Mouse (Mus musculus): ENCODE measurements around the gene Tpst1. TPM values are rescaled to one million over a fixed set of nuclear protein-coding genes. Genes with fewer than 3 reads are reported as not detected.

The Tpst1 gene
- total RNA-seq, 2 experiments from 2014 or later, result 41.7 to 43.8 TPM

DNA sequence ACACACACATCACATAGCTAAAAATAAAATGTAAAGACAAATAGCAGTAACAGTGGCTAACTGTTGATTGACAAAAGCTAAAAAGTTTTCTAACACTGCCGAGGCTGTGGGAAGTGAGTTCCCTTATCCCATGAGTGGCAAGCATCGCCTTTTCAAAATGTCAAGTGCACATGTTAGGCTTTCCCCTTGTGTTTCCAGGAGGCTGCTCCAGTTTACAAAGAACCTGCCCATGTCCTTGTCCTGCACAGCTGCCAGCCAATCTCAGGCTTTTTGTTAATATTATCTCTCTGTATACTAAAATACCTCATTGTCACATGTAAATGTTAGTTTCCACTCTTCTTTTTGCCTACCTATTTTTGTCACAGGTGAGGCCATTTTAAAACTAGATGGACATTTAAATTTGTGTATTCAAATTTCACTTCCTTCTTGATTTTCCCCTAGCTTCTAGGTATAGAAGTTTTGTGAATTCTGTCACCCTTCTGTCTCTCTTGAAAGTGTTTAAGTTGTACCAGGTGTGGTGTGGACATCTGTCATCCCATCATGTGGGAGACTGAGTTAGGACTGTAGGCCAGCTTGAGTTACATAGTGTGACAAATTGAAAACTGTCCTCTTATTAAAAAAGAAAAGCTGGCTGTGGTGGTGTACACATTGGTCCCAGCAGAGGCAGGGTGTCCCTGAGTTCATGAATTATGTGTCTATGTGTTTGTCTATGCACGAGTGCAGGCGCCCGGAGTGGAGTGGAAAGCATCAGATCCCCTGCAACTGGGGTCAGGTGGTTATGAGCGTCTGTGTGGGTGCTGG, 108.8 kb downstream of the Tpst1 start:
- DNase-seq (ENCODE audit: low spot score in 2 of 2), result no peak

- DNase-seq (ENCODE audit: low spot score in 2 of 2), result no peak
Measured at GRCm38 (mm10) chr5:130182541-130182821, 109.4 kb downstream of the Tpst1 start.

DNA sequence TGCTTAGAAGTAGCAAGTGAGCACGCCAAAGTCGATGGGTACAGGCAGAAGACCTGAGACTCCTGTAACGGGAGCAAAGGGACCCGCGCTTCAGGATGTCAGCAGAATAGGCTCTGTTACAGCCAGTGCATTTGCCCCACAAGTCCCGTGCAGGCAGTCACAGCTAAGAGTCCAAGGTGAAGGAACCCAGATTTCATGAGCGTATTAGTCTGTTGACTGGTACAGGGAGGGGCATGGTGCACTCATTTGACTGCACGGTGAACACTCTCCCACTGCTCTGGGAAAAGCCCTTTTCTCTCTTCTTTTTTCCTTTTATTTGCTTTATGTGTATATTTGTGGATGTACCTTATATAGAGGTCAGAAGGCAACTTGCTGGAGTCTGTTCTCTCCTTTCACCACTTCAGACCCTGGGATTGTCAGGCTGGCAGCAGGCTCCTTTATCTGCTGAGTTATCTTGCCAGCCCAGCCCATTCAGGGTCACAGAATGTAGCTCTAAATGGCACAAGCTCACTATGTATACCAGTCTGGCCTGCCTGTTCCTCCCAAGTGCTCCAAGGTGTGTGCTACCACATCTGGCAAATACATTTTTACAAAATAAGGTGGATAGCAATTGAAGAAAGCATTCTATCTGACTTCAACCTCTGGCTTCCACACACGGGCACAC, 111.2 kb downstream of the Tpst1 start:
- DNase-seq (ENCODE audit: low spot score in 2 of 2), result no peak

- no peak for DNase-seq (ENCODE audit: low spot score in 2 of 2)
Measured at GRCm38 (mm10) chr5:130185312-130185711, 112.2 kb downstream of the Tpst1 start.

Other genes starting within 250 kb of the Tpst1 start
- 10 to 100 TPM; 55.9 to 57.4 TPM for gene Sumf2, start 226.3 kb upstream of the Tpst1 start, total RNA-seq (2021)
- 100 to 1,000 TPM; 579 to 625 TPM for gene Chchd2, start 185.9 kb upstream of the Tpst1 start, total RNA-seq (2021)
- gene Zbed5, start 177.6 kb upstream of the Tpst1 start, total RNA-seq (2021), result 1 to 10 TPM; 2.9 to 3.1 TPM
- 1 to 10 TPM; 3.7 to 4.2 TPM for gene Phkg1, start 174.8 kb upstream of the Tpst1 start, total RNA-seq (2021)
- gene Nupr1l, start 164.8 kb upstream of the Tpst1 start, total RNA-seq (2021), result 1 to 10 TPM; 4.8 to 5.5 TPM
- gene Vkorc1l1, start 131.4 kb upstream of the Tpst1 start, total RNA-seq (2021), result 10 to 100 TPM; 28.0 to 31.6 TPM
- gene Gusb, start 70.3 kb upstream of the Tpst1 start, total RNA-seq (2021), result 10 to 100 TPM; 61.0 to 61.5 TPM
- 100 to 1,000 TPM; 149 to 165 TPM for gene Asl, start 44.1 kb upstream of the Tpst1 start, total RNA-seq (2021)
- 10 to 100 TPM; 38.9 to 41.3 TPM for gene Crcp, start 44.0 kb upstream of the Tpst1 start, total RNA-seq (2021)
- gene Kctd7, start 71.5 kb downstream of the Tpst1 start, total RNA-seq (2021), result 1 to 10 TPM; 7.8 to 9.4 TPM
- gene Rabgef1, start 98.5 kb downstream of the Tpst1 start, total RNA-seq (2021), result 10 to 100 TPM; 36.5 to 43.2 TPM
- 10 to 100 TPM; 56.0 to 61.9 TPM for gene Tmem248, start 143.8 kb downstream of the Tpst1 start, total RNA-seq (2021)
- 10 to 100 TPM; 74.2 to 77.0 TPM for gene Sbds, start 182.2 kb downstream of the Tpst1 start, total RNA-seq (2021)
- 10 to 100 TPM; 25.3 to 25.7 TPM for gene Tyw1, start 182.3 kb downstream of the Tpst1 start, total RNA-seq (2021)

Measured in adrenal gland, postnatal 4 days (tissue).